Comparison of ENCODE assay signal across 13 mouse cellular contexts in the genomic region with DNA sequence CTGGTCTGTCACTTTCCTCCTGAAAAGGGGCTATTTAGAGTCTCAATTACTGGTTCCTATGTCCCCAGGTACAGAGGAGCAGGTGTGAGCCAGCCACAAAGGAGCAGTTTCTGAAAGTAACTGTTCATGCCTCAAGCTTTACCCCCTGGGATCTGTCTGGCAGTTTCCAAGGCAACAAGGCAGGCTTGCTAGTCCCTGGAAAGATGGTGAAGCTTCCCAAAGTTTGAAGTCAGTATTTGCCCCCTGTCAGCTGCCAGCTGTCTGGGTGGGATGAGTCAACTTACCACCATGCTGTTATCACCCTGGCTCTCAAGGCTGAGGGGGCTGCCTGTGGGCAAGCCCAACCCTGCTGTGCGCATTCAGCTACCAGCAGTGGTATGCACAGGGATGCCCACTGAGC. TPM values are rescaled to one million over a fixed set of nuclear protein-coding genes. Genes with fewer than 3 reads are reported as not detected.
DNase-seq lines count a peak whose midpoint lies in the region; ATAC-seq and TF ChIP-seq lines count a peak whose summit lies in the region.
"Had no signal": no experiment of that assay in that cellular context is flagged by ENCODE, and none has a peak within 500 bp of the region (broad histone marks: within the 10 kb centered on the region; RNA-seq: fewer than 3 reads in every experiment).

No protein-coding gene starts in this region.

- 0 out of 2 replicates have a peak overlapping the region, but pooled peaks have one; percentile 28 for H3K27ac ChIP-seq in hindbrain, embryonic 15.5 days (replicated peaks)
- H3K27ac ChIP-seq in hindbrain, embryonic 14.5 days: no peak overlapping the region
- no peak overlapping the region for H3K27ac ChIP-seq in limb, embryonic 13.5 days
- H3K27ac ChIP-seq in limb, embryonic 10.5 days: no peak overlapping the region
- H3K27ac ChIP-seq in midbrain, postnatal 0 days (ENCODE audit: low read depth, low read length): peak overlapping the region; percentile 8; the same call in 1 of the 2 replicates
- H3K27ac ChIP-seq: macrophage had no signal

- TF ChIP-seq CTCF in midbrain, postnatal 0 days (IDR thresholded peaks at IDR 0.05): no peak

- no peak for ATAC-seq in hindbrain, embryonic 15.5 days (ENCODE audit: low FRiP score, low read depth)
- ATAC-seq in hindbrain, embryonic 14.5 days (ENCODE audit: low FRiP score): no peak; the same call in 1 of the 2 replicates
- ATAC-seq in limb, embryonic 13.5 days (ENCODE audit: low FRiP score, low read depth): no peak
- peak; percentile 34; the same call in 1 of the 2 replicates for ATAC-seq in midbrain, postnatal 0 days (ENCODE audit: low FRiP score)

- no peak overlapping the region for H3K9ac ChIP-seq in hindbrain, embryonic 15.5 days
- no peak overlapping the region for H3K9ac ChIP-seq in hindbrain, embryonic 14.5 days
- H3K9ac ChIP-seq in limb, embryonic 13.5 days: 0 out of 2 replicates have a peak overlapping the region, but pooled peaks have one; percentile 20
- no peak overlapping the region for H3K9ac ChIP-seq in midbrain, postnatal 0 days (replicated peaks; ENCODE audit: low read length, poor library complexity, severe bottlenecking)

- WGBS in hindbrain, embryonic 15.5 days: 70% methylated on average over 1 of the region's 1 CpGs
- WGBS in hindbrain, embryonic 14.5 days: 75% methylated on average over 1 of the region's 1 CpGs
- WGBS in limb, embryonic 13.5 days: 92% methylated on average over 1 of the region's 1 CpGs
- 93% methylated on average over 1 of the region's 1 CpGs for WGBS in limb, embryonic 10.5 days
- WGBS in midbrain, postnatal 0 days: 76% methylated on average over 1 of the region's 1 CpGs

- no peak overlapping the region for H3K4me3 ChIP-seq in hindbrain, embryonic 15.5 days
- H3K4me3 ChIP-seq in hindbrain, embryonic 14.5 days (replicated peaks; ENCODE audit: low read length): no peak overlapping the region
- no peak overlapping the region for H3K4me3 ChIP-seq in limb, embryonic 13.5 days
- no peak overlapping the region for H3K4me3 ChIP-seq in limb, embryonic 10.5 days
- no peak overlapping the region for H3K4me3 ChIP-seq in midbrain, postnatal 0 days (ENCODE audit: low read depth, low read length)

- H3K9me3 ChIP-seq in hindbrain, embryonic 15.5 days: no peaks in the 10 kb centered on the region
- H3K9me3 ChIP-seq in hindbrain, embryonic 14.5 days (ENCODE audit: control insufficient read depth, low read length): 0 out of 2 replicates have a peak, but pooled peaks cover 6% of the 10 kb centered on the region
- 0 out of 2 replicates have a peak, but pooled peaks cover 6% of the 10 kb centered on the region for H3K9me3 ChIP-seq in limb, embryonic 13.5 days
- H3K9me3 ChIP-seq in limb, embryonic 10.5 days (replicated peaks): no peaks in the 10 kb centered on the region
- 0 out of 2 replicates have a peak, but pooled peaks cover 2% of the 10 kb centered on the region for H3K9me3 ChIP-seq in midbrain, postnatal 0 days (ENCODE audit: low read length)

- peaks cover 9% of the 10 kb centered on the region for H3K4me1 ChIP-seq in hindbrain, embryonic 15.5 days (replicated peaks)
- peaks cover 16% of the 10 kb centered on the region for H3K4me1 ChIP-seq in hindbrain, embryonic 14.5 days (replicated peaks; ENCODE audit: control insufficient read depth, insufficient read depth, low read length)
- peaks cover 13% of the 10 kb centered on the region for H3K4me1 ChIP-seq in limb, embryonic 13.5 days
- H3K4me1 ChIP-seq in limb, embryonic 10.5 days: peaks cover 5% of the 10 kb centered on the region; the same call in 1 of the 2 replicates
- peaks cover 3% of the 10 kb centered on the region; the same call in 1 of the 2 replicates for H3K4me1 ChIP-seq in midbrain, postnatal 0 days (ENCODE audit: insufficient read depth, low read length)

- H3K36me3 ChIP-seq in hindbrain, embryonic 15.5 days: no peaks in the 10 kb centered on the region
- H3K36me3 ChIP-seq in hindbrain, embryonic 14.5 days (replicated peaks; ENCODE audit: control insufficient read depth, insufficient read depth): no peaks in the 10 kb centered on the region
- peaks cover 7% of the 10 kb centered on the region; the same call in 1 of the 2 replicates for H3K36me3 ChIP-seq in limb, embryonic 13.5 days
- H3K36me3 ChIP-seq in limb, embryonic 10.5 days: no peaks in the 10 kb centered on the region
- no peaks in the 10 kb centered on the region for H3K36me3 ChIP-seq in midbrain, postnatal 0 days (ENCODE audit: insufficient read depth, low read length)

- no peak overlapping the region for H3K4me2 ChIP-seq in hindbrain, embryonic 15.5 days
- H3K4me2 ChIP-seq in hindbrain, embryonic 14.5 days (replicated peaks): no peak overlapping the region
- no peak overlapping the region for H3K4me2 ChIP-seq in limb, embryonic 13.5 days (replicated peaks)
- no peak overlapping the region for H3K4me2 ChIP-seq in midbrain, postnatal 0 days (ENCODE audit: low read depth, low read length, poor library complexity, severe bottlenecking)

- no peak for DNase-seq in hindbrain, embryonic 14.5 days (ENCODE audit: low spot score)
- DNase-seq in limb, embryonic 10.5 days (ENCODE audit: low spot score): no peak
- peak; percentile 64 for DNase-seq in brain, adult 2 months (ENCODE audit: low read depth, low spot score)
- peak; percentile 65 for DNase-seq in midbrain, postnatal 0 days (ENCODE audit: low spot score)
- no peak for DNase-seq in lung, postnatal 4 days
- DNase-seq: embryo, embryonic 11 days; gastrocnemius, postnatal 36 days; lung, adult 2 months; retina, postnatal 1 day; thymus, postnatal 36 days had no signal

- H3K27me3 ChIP-seq in hindbrain, embryonic 15.5 days: no peaks in the 10 kb centered on the region
- H3K27me3 ChIP-seq in hindbrain, embryonic 14.5 days (ENCODE audit: control insufficient read depth, insufficient read depth, low read length): no peaks in the 10 kb centered on the region
- H3K27me3 ChIP-seq in limb, embryonic 13.5 days: no peaks in the 10 kb centered on the region
- H3K27me3 ChIP-seq in limb, embryonic 10.5 days (ENCODE audit: low read depth, poor library complexity, severe bottlenecking): no peaks in the 10 kb centered on the region
- H3K27me3 ChIP-seq in midbrain, postnatal 0 days (ENCODE audit: insufficient read depth, low read length): no peaks in the 10 kb centered on the region

RNA-seq across cellular contexts. Expression of gene Myzap, which starts 44.7 kb away (rescaled TPM):
- polyA plus RNA-seq in hindbrain, embryonic 15.5 days (2015; fragmentation: Nextera tagmentation; extraction: Ambion mirVana): 2.3 and 2.5 TPM in 2 replicates
- polyA plus RNA-seq in hindbrain, embryonic 14.5 days (2014; fragmentation: Nextera tagmentation; extraction: Ambion mirVana): 3.2 and 4.0 TPM in 2 replicates
- polyA plus RNA-seq in limb, embryonic 13.5 days (2015; fragmentation: Nextera tagmentation; extraction: Ambion mirVana): 14.1 and 14.8 TPM in 2 replicates
- polyA plus RNA-seq in limb, embryonic 10.5 days (2016; fragmentation: Nextera tagmentation; extraction: Ambion mirVana): 4.7 and 5.8 TPM in 2 replicates
- total RNA-seq in midbrain, postnatal 0 days (2014; rRNA removed): 0.99 and 1.4 TPM in 2 replicates
- 1.9 and 2.1 TPM in 2 replicates for polyA plus RNA-seq in midbrain, postnatal 0 days (2015; fragmentation: Nextera tagmentation; extraction: Ambion mirVana)
- polyA plus RNA-seq: macrophage had no signal

Comparison
In these comparisons a context has a peak if more than half of its experiments do, and no peak if none do; other contexts are left out.
1. H3K27ac ChIP-seq: peak in hindbrain, embryonic 15.5 days (single experiment) and midbrain, postnatal 0 days (single experiment); none in hindbrain, embryonic 14.5 days (single experiment), limb, embryonic 13.5 days (single experiment) and limb, embryonic 10.5 days (single experiment).
2. DNase-seq: peak in brain, adult 2 months (single experiment) and midbrain, postnatal 0 days (single experiment); none in hindbrain, embryonic 14.5 days (single experiment), limb, embryonic 10.5 days (single experiment) and lung, postnatal 4 days (0 of 2).